Mouse (Mus musculus): ENCODE results near the gene Lrrc9. TPM values are rescaled to one million over a fixed set of nuclear protein-coding genes. Genes with fewer than 3 reads are reported as not detected.

The Lrrc9 gene
- polyA plus RNA-seq, 1 experiment: 1.2 TPM

GRCm38 (mm10) chr12:72461191-72461893 is 19.7 kb downstream of the Lrrc9 start:
- Histone ChIP-seq H3K4me3 (replicated peaks; ENCODE audit: insufficient read depth, low read depth, low read length) (no peak overlapping the region), H3K27me3 (ENCODE audit: control insufficient read depth, insufficient read depth, low read length) (no peaks in the 10 kb centered on the region), H3K27ac (ENCODE audit: insufficient read depth, low read length) (no peak overlapping the region), H3K4me1 (ENCODE audit: control insufficient read depth, insufficient read depth, low read length) (no peaks in the 10 kb centered on the region)
- peak; percentile 17 to 29 for DNase-seq
- TF ChIP-seq POLR2A (IDR thresholded peaks at IDR 0.05; ENCODE audit: borderline replicate concordance, insufficient read depth, low read length) (no peak), CTCF (IDR thresholded peaks at IDR 0.05; ENCODE audit: borderline replicate concordance, insufficient read depth, low read depth, low read length) (peak; percentile 38; the same call in 1 of the 2 replicates)
- WGBS: 10% methylated on average over 11 of the region's 11 CpGs

DNA sequence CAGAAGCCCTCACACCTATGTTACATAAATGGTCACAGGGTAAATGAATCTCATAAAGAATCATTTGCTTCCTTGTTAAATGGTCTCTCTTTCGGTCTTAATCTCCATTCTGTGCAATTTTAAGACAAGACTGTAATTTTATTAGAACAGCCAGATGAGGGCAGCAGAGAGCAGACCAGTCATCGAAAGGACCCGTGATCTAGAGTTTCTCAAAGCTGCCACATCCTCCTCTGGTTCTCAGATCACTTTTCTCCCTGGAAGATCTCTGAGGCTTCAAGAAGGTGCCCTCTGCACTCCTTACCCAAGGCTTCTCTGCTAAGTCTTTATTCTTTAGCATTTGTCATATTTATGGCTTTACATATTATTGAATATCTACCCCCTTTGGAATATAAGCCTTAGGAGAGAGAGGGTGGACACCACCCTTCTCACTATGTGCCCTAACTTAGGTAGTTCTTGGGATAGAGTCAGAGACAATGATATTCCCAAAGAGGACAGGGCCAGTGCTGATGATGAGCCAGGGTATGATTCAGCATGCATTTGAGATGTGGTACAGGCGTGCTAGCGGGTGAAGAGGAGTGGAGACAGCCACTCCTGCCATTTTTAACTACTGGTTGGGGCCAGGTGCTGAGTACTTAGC is 20.3 kb downstream of the Lrrc9 start:
- H3K27ac ChIP-seq (ENCODE audit: insufficient read depth, low read length): no peak overlapping the region
- H3K4me1 ChIP-seq (ENCODE audit: control insufficient read depth, insufficient read depth, low read length): no peaks in the 10 kb centered on the region
- H3K27me3 ChIP-seq (ENCODE audit: control insufficient read depth, insufficient read depth, low read length): no peaks in the 10 kb centered on the region
- DNase-seq: peak; percentile 48 to 59
- TF ChIP-seq CTCF (IDR thresholded peaks at IDR 0.05; ENCODE audit: borderline replicate concordance, insufficient read depth, low read depth, low read length) (peak; percentile 52; the same call in 1 of the 2 replicates), POLR2A (IDR thresholded peaks at IDR 0.05; ENCODE audit: borderline replicate concordance, insufficient read depth, low read length) (no peak)
- WGBS: 42% methylated on average over 5 of the region's 5 CpGs
- H3K4me3 ChIP-seq (replicated peaks; ENCODE audit: insufficient read depth, low read depth, low read length): no peak overlapping the region

DNA sequence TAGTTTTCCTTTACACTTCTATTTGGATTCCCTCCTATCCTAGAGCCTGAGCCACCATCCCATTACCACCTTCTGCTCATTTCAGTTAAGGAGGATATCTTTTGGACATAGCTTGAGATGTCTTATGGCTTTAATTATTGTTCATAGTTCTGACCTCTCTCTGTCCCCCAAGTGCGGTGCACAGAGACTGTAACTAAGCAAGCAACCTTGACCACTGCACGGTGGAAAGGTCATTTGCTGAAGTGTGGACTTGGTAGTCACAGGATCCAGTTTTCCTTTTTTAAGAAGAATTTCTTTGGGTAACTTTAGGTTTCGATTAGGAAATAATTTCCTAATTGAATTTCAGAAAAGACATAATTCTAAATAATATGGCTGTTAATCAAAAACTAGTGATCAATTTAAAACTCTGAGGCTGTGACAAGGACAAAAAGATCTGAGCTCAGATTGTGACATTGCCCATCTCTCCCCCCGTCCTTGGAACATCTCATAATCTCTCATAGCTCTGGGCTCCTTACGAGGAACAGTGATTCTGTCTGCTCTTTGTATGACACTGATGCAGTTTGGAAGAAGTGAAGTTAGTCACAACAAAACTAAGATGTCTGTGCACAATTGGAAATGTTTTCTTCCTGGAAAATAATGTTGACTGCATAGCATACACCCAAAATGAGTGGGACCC is 24.3 kb downstream of the Lrrc9 start:
- DNase-seq: no peak
- Histone ChIP-seq H3K27me3 (ENCODE audit: control insufficient read depth, insufficient read depth, low read length) (no peaks in the 10 kb centered on the region), H3K4me1 (ENCODE audit: control insufficient read depth, insufficient read depth, low read length) (peaks cover 3% of the 10 kb centered on the region; the same call in 1 of the 2 replicates), H3K4me3 (replicated peaks; ENCODE audit: insufficient read depth, low read depth, low read length) (no peak overlapping the region), H3K27ac (ENCODE audit: insufficient read depth, low read length) (no peak overlapping the region)
- 97% methylated on average over 5 of the region's 5 CpGs for WGBS
- no peak for TF ChIP-seq POLR2A (IDR thresholded peaks at IDR 0.05; ENCODE audit: borderline replicate concordance, insufficient read depth, low read length)
- TF ChIP-seq CTCF (IDR thresholded peaks at IDR 0.05; ENCODE audit: borderline replicate concordance, insufficient read depth, low read depth, low read length): no peak

DNA sequence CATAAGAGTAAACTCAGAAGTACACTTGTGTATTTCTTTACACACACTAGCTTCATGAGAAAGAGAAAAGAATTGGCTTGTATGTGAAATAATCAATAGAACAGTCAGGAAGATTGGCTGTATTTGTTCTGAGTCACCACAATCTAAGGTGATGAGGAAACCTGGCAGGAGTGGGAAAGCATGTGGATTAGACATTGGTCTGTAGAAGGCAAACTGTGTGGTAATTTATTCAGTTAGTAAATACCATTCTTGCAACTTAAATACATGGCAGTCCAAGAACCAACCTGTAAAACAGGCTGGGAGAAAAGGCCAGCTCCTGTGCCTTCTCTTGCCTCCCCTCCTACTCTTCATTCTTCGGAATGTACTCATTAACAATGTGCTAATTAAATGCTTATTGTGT is 25.6 kb downstream of the Lrrc9 start:
- H3K27ac ChIP-seq (ENCODE audit: insufficient read depth, low read length): no peak overlapping the region
- DNase-seq: no peak
- H3K4me3 ChIP-seq (replicated peaks; ENCODE audit: insufficient read depth, low read depth, low read length): no peak overlapping the region
- H3K4me1 ChIP-seq (ENCODE audit: control insufficient read depth, insufficient read depth, low read length): peaks cover 3% of the 10 kb centered on the region; the same call in 1 of the 2 replicates
- 82% methylated on average over 1 of the region's 1 CpGs for WGBS
- no peak for TF ChIP-seq CTCF (IDR thresholded peaks at IDR 0.05; ENCODE audit: borderline replicate concordance, insufficient read depth, low read depth, low read length)
- TF ChIP-seq POLR2A (IDR thresholded peaks at IDR 0.05; ENCODE audit: borderline replicate concordance, insufficient read depth, low read length): no peak
- H3K27me3 ChIP-seq (ENCODE audit: control insufficient read depth, insufficient read depth, low read length): no peaks in the 10 kb centered on the region

- peak; percentile 69 to 84 for DNase-seq
- H3K4me1 ChIP-seq (ENCODE audit: control insufficient read depth, insufficient read depth, low read length): peaks cover 3% of the 10 kb centered on the region; the same call in 1 of the 2 replicates
- TF ChIP-seq POLR2A (IDR thresholded peaks at IDR 0.05; ENCODE audit: borderline replicate concordance, insufficient read depth, low read length): no peak
- no peak for TF ChIP-seq CTCF (IDR thresholded peaks at IDR 0.05; ENCODE audit: borderline replicate concordance, insufficient read depth, low read depth, low read length)
- no peaks in the 10 kb centered on the region for H3K27me3 ChIP-seq (ENCODE audit: control insufficient read depth, insufficient read depth, low read length)
- H3K27ac ChIP-seq (ENCODE audit: insufficient read depth, low read length): no peak overlapping the region
- no peak overlapping the region for H3K4me3 ChIP-seq (replicated peaks; ENCODE audit: insufficient read depth, low read depth, low read length)
- WGBS: 22% methylated on average over 4 of the region's 4 CpGs
Measured at GRCm38 (mm10) chr12:72467789-72468188, 26.1 kb downstream of the Lrrc9 start.

DNA sequence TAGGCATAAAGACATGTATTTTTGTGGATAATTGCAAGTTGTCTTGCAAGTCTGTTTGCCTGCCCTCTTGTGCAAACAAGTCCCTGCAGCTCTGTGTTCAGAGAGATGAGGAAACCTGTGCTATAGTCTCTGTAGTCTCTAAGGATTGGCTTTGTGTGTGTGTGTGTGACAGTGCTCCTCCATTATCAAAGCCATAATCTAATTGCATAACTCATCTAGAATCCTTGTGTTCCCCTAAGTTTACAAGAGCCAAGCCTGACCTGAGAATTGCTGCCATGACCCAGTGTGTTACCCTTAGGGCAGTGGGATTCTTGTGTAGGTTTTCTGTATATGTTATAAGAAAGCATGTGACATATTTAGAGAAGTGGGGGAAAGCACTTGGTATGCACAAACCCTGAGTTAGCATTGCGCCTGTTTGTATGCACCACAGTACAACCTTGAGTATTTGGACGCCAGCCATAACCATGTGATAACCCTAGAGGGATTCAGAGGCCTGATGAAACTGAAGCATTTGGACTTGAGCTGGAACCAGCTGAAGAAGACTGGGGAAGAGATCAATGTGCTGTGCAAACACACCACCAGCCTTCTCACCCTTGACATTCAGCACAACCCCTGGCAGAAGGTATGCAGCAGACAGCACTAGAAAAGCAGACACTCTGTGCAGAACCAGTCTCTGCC is 35.2 kb downstream of the Lrrc9 start:
- DNase-seq: no peak
- no peaks in the 10 kb centered on the region for H3K27me3 ChIP-seq (ENCODE audit: control insufficient read depth, insufficient read depth, low read length)
- 73% methylated on average over 2 of the region's 2 CpGs for WGBS
- H3K4me3 ChIP-seq (replicated peaks; ENCODE audit: insufficient read depth, low read depth, low read length): no peak overlapping the region
- H3K4me1 ChIP-seq (ENCODE audit: control insufficient read depth, insufficient read depth, low read length): no peaks in the 10 kb centered on the region
- TF ChIP-seq POLR2A (IDR thresholded peaks at IDR 0.05; ENCODE audit: borderline replicate concordance, insufficient read depth, low read length) (no peak), CTCF (IDR thresholded peaks at IDR 0.05; ENCODE audit: borderline replicate concordance, insufficient read depth, low read depth, low read length) (no peak)
- H3K27ac ChIP-seq (ENCODE audit: insufficient read depth, low read length): no peak overlapping the region

- no peak for DNase-seq
- H3K27me3 ChIP-seq (ENCODE audit: control insufficient read depth, insufficient read depth, low read length): no peaks in the 10 kb centered on the region
- H3K27ac ChIP-seq (ENCODE audit: insufficient read depth, low read length): no peak overlapping the region
- TF ChIP-seq CTCF (IDR thresholded peaks at IDR 0.05; ENCODE audit: borderline replicate concordance, insufficient read depth, low read depth, low read length): no peak
- no peak for TF ChIP-seq POLR2A (IDR thresholded peaks at IDR 0.05; ENCODE audit: borderline replicate concordance, insufficient read depth, low read length)
- no peak overlapping the region for H3K4me3 ChIP-seq (replicated peaks; ENCODE audit: insufficient read depth, low read depth, low read length)
- no peaks in the 10 kb centered on the region for H3K4me1 ChIP-seq (ENCODE audit: control insufficient read depth, insufficient read depth, low read length)
Measured at GRCm38 (mm10) chr12:72482226-72482625, 40.6 kb downstream of the Lrrc9 start.

Measured in cerebellum, adult 2 months (tissue).